ENCODE assay signal across 28 mouse cellular contexts in genomic region chr4:103039103-103039837, GRCm38 (mm10). TPM values are rescaled to one million over a fixed set of nuclear protein-coding genes. Genes with fewer than 3 reads are reported as not detected.
DNase-seq lines count a peak whose midpoint lies in the region; ATAC-seq and TF ChIP-seq lines count a peak whose summit lies in the region.
"Had no signal": no experiment of that assay in that cellular context is flagged by ENCODE, and none has a peak within 500 bp of the region (broad histone marks: within the 10 kb centered on the region; RNA-seq: fewer than 3 reads in every experiment).

No protein-coding gene starts in this region.

- TF ChIP-seq CTCF in thymus, adult 2 months (IDR thresholded peaks at IDR 0.05; ENCODE audit: borderline replicate concordance, control insufficient read depth, extremely low read depth, insufficient read depth, low read length, poor library complexity): no peak

- peak overlapping the region; percentile 7; the same call in 1 of the 2 replicates for H3K4me3 ChIP-seq in thymus, adult 2 months (ENCODE audit: control insufficient read depth, insufficient read depth, low read length)
- H3K4me3 ChIP-seq: forebrain, embryonic 13.5 days; gastrocnemius, adult 2 months; heart, embryonic 10.5 days; liver, embryonic 13.5 days; myocyte had no signal

- H3K27ac ChIP-seq in thymus, adult 2 months (ENCODE audit: control insufficient read depth, insufficient read depth, low read length): peak overlapping the region; percentile 91
- H3K27ac ChIP-seq: forebrain, embryonic 13.5 days; gastrocnemius, adult 2 months; heart, embryonic 10.5 days; hindbrain, postnatal 0 days; liver, embryonic 13.5 days had no signal

- no peak for TF ChIP-seq POLR2A in thymus, adult 2 months (IDR thresholded peaks at IDR 0.05; ENCODE audit: control insufficient read depth, extremely low read depth, insufficient read depth, low read length, poor library complexity)

- peaks cover 7% of the 10 kb centered on the region for H3K36me3 ChIP-seq in thymus, adult 2 months (ENCODE audit: control insufficient read depth, insufficient read depth, low read length)
- H3K36me3 ChIP-seq: liver, embryonic 13.5 days had no signal

- 9% methylated on average over 14 of the region's 14 CpGs for WGBS in thymus, adult 2 months

- no peaks in the 10 kb centered on the region for H3K27me3 ChIP-seq in thymus, adult 2 months (ENCODE audit: control insufficient read depth, insufficient read depth, low read length)
- H3K27me3 ChIP-seq: forebrain, embryonic 13.5 days; liver, embryonic 13.5 days had no signal

- peak; percentile 77 for ATAC-seq in CD4-positive, CD25-positive, alpha-beta regulatory T cell, adult 4 months
- ATAC-seq in hematopoietic stem cell, adult 5-6 weeks (replicated peaks in 1 of 2; ENCODE audit: insufficient read depth in 1 of 2, low FRiP score in 2 of 2, low TSS enrichment in 1 of 2, low read depth in 1 of 2, poor library complexity in 2 of 2, severe bottlenecking in 2 of 2): peak; percentile 50 to 53; a peak in 3 of 4 replicates
- ATAC-seq in megakaryocyte progenitor cell, adult 5-6 weeks (replicated peaks; ENCODE audit: poor library complexity): peak; percentile 56
- ATAC-seq: forebrain, embryonic 13.5 days; hindbrain, postnatal 0 days; midbrain, embryonic 16.5 days had no signal

- DNase-seq in thymus, adult 2 months: peak; percentile 42
- no peak for DNase-seq in thymus, adult 18-20 months
- no peak for DNase-seq in cerebellum, adult 18-20 months
- no peak for DNase-seq in lung, postnatal 36 days
- no peak for DNase-seq in frontal cortex, adult 2 months (ENCODE audit: extremely low spot score in 1 of 2, low spot score in 1 of 2)
- DNase-seq: adrenal gland, adult 2 months; B cell, adult 2 months; cerebellum, adult 2 months; cerebellum, postnatal 36 days; gastrocnemius, adult 2 months; kidney, adult 11 months; layer of hippocampus, adult 9-11 months; left cerebral cortex, postnatal 4 days; liver, embryonic 13.5 days; lung, embryonic 14.5 days; right cerebral cortex, adult 18-20 months had no signal

- H3K4me1 ChIP-seq in thymus, adult 2 months (replicated peaks; ENCODE audit: control insufficient read depth, insufficient read depth, low read length): peaks cover 21% of the 10 kb centered on the region
- H3K4me1 ChIP-seq: forebrain, embryonic 13.5 days; heart, embryonic 10.5 days; liver, embryonic 13.5 days had no signal

RNA-seq across cellular contexts. Expression of gene Insl5, which starts 12.6 kb away (rescaled TPM):
- polyA plus RNA-seq in thymus, adult 2 months (2012; rRNA removed): 15.7 and 19.4 TPM in 2 replicates
- polyA plus RNA-seq in CD4-positive, CD25-positive, alpha-beta regulatory T cell, adult 4 months (2017; shearing (Covaris generic)): not detected
- total RNA-seq in hematopoietic stem cell, adult 5-6 weeks (2017): not detected in 2 replicates
- not detected in 2 replicates for total RNA-seq in megakaryocyte progenitor cell, adult 5-6 weeks (2015)
- not detected in 2 replicates for total RNA-seq in megakaryocyte progenitor cell, adult 5-6 weeks (2017)
- 5.3 and 5.4 TPM in 2 replicates for polyA plus RNA-seq in frontal cortex, adult 2 months (2012; rRNA removed)
- total RNA-seq: adrenal gland, adult 2 months; gastrocnemius, adult 2 months; gastrocnemius, postnatal 4 days; hindbrain, postnatal 0 days; left cerebral cortex, postnatal 4 days had no signal
- polyA plus RNA-seq: embryonic facial prominence, embryonic 14.5 days; heart, embryonic 10.5 days; hindbrain, postnatal 0 days; kidney, embryonic 16.5 days; liver, embryonic 13.5 days; lung, embryonic 14.5 days; myocyte; stomach, embryonic 16.5 days had no signal
